Mouse (Mus musculus) liver, postnatal 0 days (tissue): ENCODE data around the gene Fam169b.

Experiments
- CTCF ChIP-seq: sonication (generic); IDR thresholded peaks from 2 replicates; pipeline ENCODE4 v1.5.1; 2016; ENCODE audit warnings: antibody characterized with exemption, low read depth
- EP300 ChIP-seq: IDR thresholded peaks from 2 replicates; pipeline ENCODE4 v1.6.1; 2016; ENCODE audit warnings: antibody characterized with exemption, low read depth, mild to moderate bottlenecking

DNA sequence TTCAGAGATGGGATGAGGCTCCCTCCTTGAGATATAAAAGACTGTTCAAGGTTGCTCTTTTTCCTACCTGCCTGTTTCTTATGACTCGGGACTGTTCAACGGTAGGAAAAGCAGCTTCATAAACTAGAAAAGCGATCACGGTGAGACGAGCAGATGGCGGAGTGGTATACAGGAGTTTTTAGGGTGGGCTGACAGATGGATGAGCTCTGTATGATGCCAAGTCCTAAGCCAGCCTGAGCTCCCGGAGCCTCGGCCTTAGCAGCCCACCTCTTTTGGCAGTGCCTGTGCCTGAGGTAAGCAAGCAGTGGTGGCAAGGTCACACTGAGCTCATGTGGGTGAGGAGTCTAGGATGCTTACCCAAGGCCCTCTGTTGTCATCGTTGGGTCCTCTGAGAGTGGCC lies 42.8 kb upstream of the Fam169b start:
- TF ChIP-seq CTCF (no peak), EP300 (no peak)
